Mouse (Mus musculus): ENCODE data around the gene Rph3al. TPM values are rescaled to one million over a fixed set of nuclear protein-coding genes. Genes with fewer than 3 reads are reported as not detected.

The Rph3al gene
- total RNA-seq, 1 experiment: 0.71 TPM

DNA sequence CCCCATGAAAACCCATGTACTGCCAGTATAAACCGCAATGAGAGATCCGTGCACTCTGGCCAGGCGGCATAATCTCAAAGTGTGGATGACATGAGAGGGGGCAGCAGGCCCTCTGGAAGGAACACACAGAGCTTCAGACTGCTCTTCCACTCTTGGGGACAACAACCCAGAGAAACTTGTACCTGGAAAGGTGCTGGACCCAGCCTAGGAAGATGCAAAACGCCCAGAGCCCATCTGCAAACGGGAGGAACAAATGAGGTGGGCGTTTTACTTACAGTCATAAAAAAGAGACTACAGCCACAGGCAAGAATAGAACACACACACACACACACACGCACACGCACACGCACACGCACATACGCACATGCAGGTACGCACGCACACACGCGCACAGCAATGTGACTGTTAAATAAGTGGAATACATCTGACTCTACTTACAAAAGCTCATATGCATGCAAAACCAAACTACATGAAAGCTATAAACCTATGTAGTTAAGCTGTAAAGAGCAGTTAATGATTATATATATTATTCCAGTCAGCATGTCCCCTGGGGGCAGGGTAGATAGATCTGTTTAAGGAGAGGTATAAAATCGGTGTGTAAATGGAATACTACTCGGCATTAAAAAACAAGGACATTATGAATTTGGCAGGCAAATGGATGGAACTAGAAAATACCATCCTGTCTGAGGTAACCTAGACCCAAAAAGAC is 19.0 kb upstream of the Rph3al start:
- no peaks in the 10 kb centered on the region for H3K9me3 ChIP-seq (ENCODE audit: control insufficient read depth, insufficient read depth, low read depth, low read length)
- no peak for DNase-seq (ENCODE audit: low read depth, low spot score)
- no peak overlapping the region for H3K9ac ChIP-seq (ENCODE audit: insufficient read depth, low read depth, low read length, poor library complexity, severe bottlenecking)
- in situ Hi-C loops (cut with MboI; ENCODE audit: low sequenced_read_pairs in 2 of 2, unreplicated experiment in 2 of 2): no loop called here
- H3K27ac ChIP-seq (ENCODE audit: insufficient read depth, low read depth, low read length, poor library complexity, severe bottlenecking): no peak overlapping the region
- H3K36me3 ChIP-seq (ENCODE audit: control insufficient read depth, insufficient read depth, low read length, poor library complexity, severe bottlenecking): no peaks in the 10 kb centered on the region
- no peaks in the 10 kb centered on the region for H3K4me1 ChIP-seq (ENCODE audit: control insufficient read depth in 2 of 2, insufficient read depth in 2 of 2, low read length in 2 of 2, poor library complexity in 1 of 2)
- TF ChIP-seq CHD2 (IDR thresholded peaks at IDR 0.05; ENCODE audit: low read depth, low read length): no peak
- no peak for TF ChIP-seq HCFC1 (IDR thresholded peaks at IDR 0.05; ENCODE audit: borderline replicate concordance, insufficient read depth, low read length)
- TF ChIP-seq ZC3H11A (IDR thresholded peaks at IDR 0.05; ENCODE audit: borderline replicate concordance, low read depth, low read length): no peak
- TF ChIP-seq MAFK (IDR thresholded peaks at IDR 0.05; ENCODE audit: insufficient read depth, low read depth, low read length): no peak
- TF ChIP-seq ZNF384 (IDR thresholded peaks at IDR 0.05; ENCODE audit: low read depth, low read length): no peak
- H3K4me3 ChIP-seq (ENCODE audit: insufficient read depth in 1 of 2, low read depth in 1 of 2, low read length in 2 of 2, poor library complexity in 1 of 2, severe bottlenecking in 1 of 2): no peak overlapping the region

GRCm38 (mm10) chr11:75956651-75957050 is 18.4 kb upstream of the Rph3al start:
- H3K4me3 ChIP-seq (ENCODE audit: insufficient read depth in 1 of 2, low read depth in 1 of 2, low read length in 2 of 2, poor library complexity in 1 of 2, severe bottlenecking in 1 of 2): no peak overlapping the region
- DNase-seq (ENCODE audit: low read depth, low spot score): no peak
- no peaks in the 10 kb centered on the region for H3K36me3 ChIP-seq (ENCODE audit: control insufficient read depth, insufficient read depth, low read length, poor library complexity, severe bottlenecking)
- H3K9me3 ChIP-seq (ENCODE audit: control insufficient read depth, insufficient read depth, low read depth, low read length): no peaks in the 10 kb centered on the region
- TF ChIP-seq MAFK (IDR thresholded peaks at IDR 0.05; ENCODE audit: insufficient read depth, low read depth, low read length) (no peak), HCFC1 (IDR thresholded peaks at IDR 0.05; ENCODE audit: borderline replicate concordance, insufficient read depth, low read length) (no peak), ZNF384 (IDR thresholded peaks at IDR 0.05; ENCODE audit: low read depth, low read length) (no peak), ZC3H11A (IDR thresholded peaks at IDR 0.05; ENCODE audit: borderline replicate concordance, low read depth, low read length) (no peak), CHD2 (IDR thresholded peaks at IDR 0.05; ENCODE audit: low read depth, low read length) (no peak)
- H3K9ac ChIP-seq (ENCODE audit: insufficient read depth, low read depth, low read length, poor library complexity, severe bottlenecking): no peak overlapping the region
- no peak overlapping the region for H3K27ac ChIP-seq (ENCODE audit: insufficient read depth, low read depth, low read length, poor library complexity, severe bottlenecking)
- H3K4me1 ChIP-seq (ENCODE audit: control insufficient read depth in 2 of 2, insufficient read depth in 2 of 2, low read length in 2 of 2, poor library complexity in 1 of 2): no peaks in the 10 kb centered on the region
- in situ Hi-C loops (cut with MboI; ENCODE audit: low sequenced_read_pairs in 2 of 2, unreplicated experiment in 2 of 2): no loop called here

DNA sequence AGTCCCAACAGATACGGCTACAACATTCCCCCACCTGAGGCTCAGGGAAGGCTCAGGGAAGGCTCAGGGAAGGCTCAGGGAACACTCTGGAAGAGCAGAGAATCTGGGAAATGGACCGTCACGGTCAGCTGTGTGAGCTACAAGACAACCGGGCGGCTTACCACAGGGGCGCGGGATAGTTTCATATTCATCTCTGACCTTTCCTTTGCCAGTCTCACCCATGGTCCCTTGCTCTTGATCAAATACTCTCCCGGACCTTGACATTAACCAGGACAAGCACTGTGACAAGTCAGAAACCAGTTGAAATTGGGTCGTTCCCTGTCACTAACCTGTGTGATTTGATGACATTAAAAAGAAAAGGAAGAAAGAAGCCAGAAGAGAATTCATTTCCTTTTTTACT is 16.7 kb upstream of the Rph3al start:
- Histone ChIP-seq H3K4me1 (ENCODE audit: control insufficient read depth in 2 of 2, insufficient read depth in 2 of 2, low read length in 2 of 2, poor library complexity in 1 of 2) (no peaks in the 10 kb centered on the region), H3K4me3 (ENCODE audit: insufficient read depth in 1 of 2, low read depth in 1 of 2, low read length in 2 of 2, poor library complexity in 1 of 2, severe bottlenecking in 1 of 2) (no peak overlapping the region), H3K36me3 (ENCODE audit: control insufficient read depth, insufficient read depth, low read length, poor library complexity, severe bottlenecking) (no peaks in the 10 kb centered on the region), H3K9ac (ENCODE audit: insufficient read depth, low read depth, low read length, poor library complexity, severe bottlenecking) (no peak overlapping the region), H3K9me3 (ENCODE audit: control insufficient read depth, insufficient read depth, low read depth, low read length) (no peaks in the 10 kb centered on the region), H3K27ac (ENCODE audit: insufficient read depth, low read depth, low read length, poor library complexity, severe bottlenecking) (no peak overlapping the region)
- DNase-seq (ENCODE audit: low read depth, low spot score): no peak
- TF ChIP-seq ZC3H11A (IDR thresholded peaks at IDR 0.05; ENCODE audit: borderline replicate concordance, low read depth, low read length) (no peak), MAFK (IDR thresholded peaks at IDR 0.05; ENCODE audit: insufficient read depth, low read depth, low read length) (no peak)
- in situ Hi-C loops (cut with MboI; ENCODE audit: low sequenced_read_pairs in 2 of 2, unreplicated experiment in 2 of 2): no loop called here

DNA sequence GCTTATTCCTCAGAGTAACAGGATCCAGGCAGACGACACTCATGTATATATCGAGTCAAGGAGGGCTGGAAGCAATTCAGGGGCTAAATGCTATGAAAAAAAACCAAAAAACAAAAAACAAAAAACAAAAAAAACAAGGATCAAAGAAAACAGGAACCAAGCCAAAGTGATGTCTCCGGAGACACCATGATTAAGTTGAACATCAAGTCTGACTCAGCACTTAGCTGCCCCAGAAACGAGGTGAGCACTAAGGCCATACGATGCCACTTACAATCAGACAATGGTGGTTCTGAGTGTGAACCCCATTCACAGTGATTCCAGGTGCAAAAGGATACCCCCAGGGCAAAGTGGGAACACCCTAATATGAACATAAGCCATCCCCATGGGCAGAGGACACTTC is 13.7 kb upstream of the Rph3al start:
- no peak overlapping the region for H3K27ac ChIP-seq (ENCODE audit: insufficient read depth, low read depth, low read length, poor library complexity, severe bottlenecking)
- TF ChIP-seq CHD2 (IDR thresholded peaks at IDR 0.05; ENCODE audit: low read depth, low read length) (no peak), ZC3H11A (IDR thresholded peaks at IDR 0.05; ENCODE audit: borderline replicate concordance, low read depth, low read length) (no peak), HCFC1 (IDR thresholded peaks at IDR 0.05; ENCODE audit: borderline replicate concordance, insufficient read depth, low read length) (no peak), MAFK (IDR thresholded peaks at IDR 0.05; ENCODE audit: insufficient read depth, low read depth, low read length) (no peak), ZNF384 (IDR thresholded peaks at IDR 0.05; ENCODE audit: low read depth, low read length) (no peak)
- H3K36me3 ChIP-seq (ENCODE audit: control insufficient read depth, insufficient read depth, low read length, poor library complexity, severe bottlenecking): no peaks in the 10 kb centered on the region
- H3K9me3 ChIP-seq (ENCODE audit: control insufficient read depth, insufficient read depth, low read depth, low read length): no peaks in the 10 kb centered on the region
- DNase-seq (ENCODE audit: low read depth, low spot score): no peak
- no peak overlapping the region for H3K4me3 ChIP-seq (ENCODE audit: insufficient read depth in 1 of 2, low read depth in 1 of 2, low read length in 2 of 2, poor library complexity in 1 of 2, severe bottlenecking in 1 of 2)
- no peak overlapping the region for H3K9ac ChIP-seq (ENCODE audit: insufficient read depth, low read depth, low read length, poor library complexity, severe bottlenecking)
- H3K4me1 ChIP-seq (ENCODE audit: control insufficient read depth in 2 of 2, insufficient read depth in 2 of 2, low read length in 2 of 2, poor library complexity in 1 of 2): peaks cover under 1 to 5% of the 10 kb centered on the region in 2 experiments; a peak in 2 of 4 replicates
- in situ Hi-C loops (cut with MboI; ENCODE audit: low sequenced_read_pairs in 2 of 2, unreplicated experiment in 2 of 2): no loop called here

DNA sequence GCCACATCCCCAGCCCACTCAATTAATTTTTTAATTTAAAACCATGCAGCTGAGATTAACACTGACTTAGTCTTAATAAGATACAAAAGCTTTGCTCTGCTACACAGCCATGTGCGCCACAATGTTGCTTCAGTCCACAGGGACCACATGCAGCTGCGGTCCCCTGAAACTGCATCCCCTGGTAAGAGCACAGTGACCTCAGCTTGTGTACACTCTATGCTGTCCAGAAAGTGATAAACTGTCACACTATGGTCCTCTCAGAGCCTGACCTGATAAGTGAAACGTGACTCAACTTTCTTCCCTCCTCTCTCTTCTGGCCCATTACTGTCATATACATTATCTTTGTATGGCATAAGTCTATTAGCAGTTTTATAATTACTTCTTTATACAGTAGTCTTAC is 12.2 kb upstream of the Rph3al start:
- Histone ChIP-seq H3K27ac (ENCODE audit: insufficient read depth, low read depth, low read length, poor library complexity, severe bottlenecking) (no peak overlapping the region), H3K36me3 (ENCODE audit: control insufficient read depth, insufficient read depth, low read length, poor library complexity, severe bottlenecking) (no peaks in the 10 kb centered on the region), H3K4me1 (ENCODE audit: control insufficient read depth in 2 of 2, insufficient read depth in 2 of 2, low read length in 2 of 2, poor library complexity in 1 of 2) (peaks cover 1 to 11% of the 10 kb centered on the region in 2 experiments; a peak in 2 of 4 replicates), H3K9ac (ENCODE audit: insufficient read depth, low read depth, low read length, poor library complexity, severe bottlenecking) (no peak overlapping the region), H3K9me3 (ENCODE audit: control insufficient read depth, insufficient read depth, low read depth, low read length) (no peaks in the 10 kb centered on the region), H3K4me3 (ENCODE audit: insufficient read depth in 1 of 2, low read depth in 1 of 2, low read length in 2 of 2, poor library complexity in 1 of 2, severe bottlenecking in 1 of 2) (no peak overlapping the region)
- in situ Hi-C loops (cut with MboI; ENCODE audit: low sequenced_read_pairs in 2 of 2, unreplicated experiment in 2 of 2): no loop called here
- TF ChIP-seq CHD2 (IDR thresholded peaks at IDR 0.05; ENCODE audit: low read depth, low read length) (no peak), HCFC1 (IDR thresholded peaks at IDR 0.05; ENCODE audit: borderline replicate concordance, insufficient read depth, low read length) (no peak), MAFK (IDR thresholded peaks at IDR 0.05; ENCODE audit: insufficient read depth, low read depth, low read length) (no peak), ZNF384 (IDR thresholded peaks at IDR 0.05; ENCODE audit: low read depth, low read length) (no peak), ZC3H11A (IDR thresholded peaks at IDR 0.05; ENCODE audit: borderline replicate concordance, low read depth, low read length) (no peak)
- no peak for DNase-seq (ENCODE audit: low read depth, low spot score)
